Mouse (Mus musculus) cerebellum, adult 11-12 months (tissue): ENCODE measurements around the gene Olfm1.

Experiments
- DNase-seq: peaks from one replicate; pipeline ENCODE4 v3.0.0; 2022

The Olfm1 gene

GRCm38 (mm10) chr2:28205467-28205805, 12.6 kb downstream of the Olfm1 start:
- peak; percentile 91 for DNase-seq

- peak; percentile 70 for DNase-seq
Measured at GRCm38 (mm10) chr2:28205870-28206421, 13.2 kb downstream of the Olfm1 start.

GRCm38 (mm10) chr2:28206472-28206871, 13.7 kb downstream of the Olfm1 start:
- DNase-seq, result peak; percentile 64

GRCm38 (mm10) chr2:28207200-28207750, 14.5 kb downstream of the Olfm1 start:
- DNase-seq, result peak; percentile 53

GRCm38 (mm10) chr2:28208130-28208745, 15.4 kb downstream of the Olfm1 start:
- DNase-seq, result peak; percentile 61

GRCm38 (mm10) chr2:28209211-28209610, 16.4 kb downstream of the Olfm1 start:
- peak; percentile 53 for DNase-seq

- peak; percentile 61 for DNase-seq
Measured at GRCm38 (mm10) chr2:28209653-28210052, 16.9 kb downstream of the Olfm1 start.

GRCm38 (mm10) chr2:28210273-28210672, 17.5 kb downstream of the Olfm1 start:
- DNase-seq, result peak; percentile 53

- peak; percentile 69 for DNase-seq
Measured at GRCm38 (mm10) chr2:28211531-28212281, 18.9 kb downstream of the Olfm1 start.

GRCm38 (mm10) chr2:28212911-28213310, 20.1 kb downstream of the Olfm1 start:
- no peak for DNase-seq

GRCm38 (mm10) chr2:28216211-28216775, 23.5 kb downstream of the Olfm1 start:
- peak; percentile 61 for DNase-seq

GRCm38 (mm10) chr2:28217783-28218182, 25.0 kb downstream of the Olfm1 start:
- DNase-seq, result peak; percentile 46

GRCm38 (mm10) chr2:28218651-28219356, 26.0 kb downstream of the Olfm1 start:
- DNase-seq, result peak; percentile 94

- DNase-seq, result peak; percentile 60
Measured at GRCm38 (mm10) chr2:28219625-28220024, 26.8 kb downstream of the Olfm1 start.

- peak; percentile 25 for DNase-seq
Measured at GRCm38 (mm10) chr2:28221803-28222202, 29.0 kb downstream of the Olfm1 start.

- no peak for DNase-seq
Measured at GRCm38 (mm10) chr2:28224819-28225218, 32.0 kb downstream of the Olfm1 start.

GRCm38 (mm10) chr2:28225906-28226305, 33.1 kb downstream of the Olfm1 start:
- no peak for DNase-seq

GRCm38 (mm10) chr2:28226971-28227370, 34.2 kb downstream of the Olfm1 start:
- no peak for DNase-seq

GRCm38 (mm10) chr2:28227589-28228191, 34.9 kb downstream of the Olfm1 start:
- DNase-seq, result no peak

- no peak for DNase-seq
Measured at GRCm38 (mm10) chr2:28228364-28228763, 35.6 kb downstream of the Olfm1 start.

GRCm38 (mm10) chr2:28235129-28235528, 42.3 kb downstream of the Olfm1 start:
- DNase-seq, result no peak

GRCm38 (mm10) chr2:28236447-28236846, 43.7 kb downstream of the Olfm1 start:
- no peak for DNase-seq
